Mouse (Mus musculus) MEL-GATA-1-ER (cell line): ENCODE measurements at regions not wholly inside any gene's neighbourhood (a gene's known extent, or its start where the extent isn't known, plus 50 kb on each side); places are given as distances from the start of the nearest gene placed in this dataset.

Experiments
- DNase-seq: peaks from one replicate; pipeline ENCODE4 v3.0.0-alpha.2; 2012; ENCODE audit warnings: low read depth; ENCODE audit errors: extremely low read depth

GRCm38 (mm10) chr17:48880590-48880989 lies 51.6 kb upstream of the Lrfn2 start:
- no peak for DNase-seq

- no peak for DNase-seq
Measured at GRCm38 (mm10) chr17:48881946-48882345, 50.2 kb upstream of the Lrfn2 start.
